Mouse (Mus musculus) midbrain, embryonic 11.5 days (tissue): ENCODE measurements around the gene Mcl1. TPM values are rescaled to one million over a fixed set of nuclear protein-coding genes. Genes with fewer than 3 reads are reported as not detected.
"Not testable (repeated sequence)": the region's sequence is repeated elsewhere in the genome, so short reads cannot be mapped to it uniquely, and the experiment has no call there.

ENCODE experiments used
- ATAC-seq: fragments of 200-750 bp; cut with Nextera tagmentation; 2 replicates; pipeline ENCODE4 v1.8.0; 2017; ENCODE audit warnings: moderate TSS enrichment, moderate library complexity; ENCODE audit not compliant: low FRiP score
- DNase-seq: peaks from one replicate; pipeline ENCODE4 v3.0.0; 2015; ENCODE audit warnings: low spot score; ENCODE audit errors: missing footprints
- H3K27ac ChIP-seq: fragments of 300-500 bp; sonication (generic); 2 replicates; pipeline ENCODE4 v1.5.1; 2014; ENCODE audit warnings: low read depth, low read length
- H3K27me3 ChIP-seq: fragments of 300-500 bp; sonication (generic); 2 replicates; pipeline ENCODE4 v1.6.1; 2014; ENCODE audit warnings: mild to moderate bottlenecking, low read length, moderate library complexity, mixed read lengths; ENCODE audit not compliant: control insufficient read depth, insufficient read depth
- H3K36me3 ChIP-seq: fragments of 300-500 bp; sonication (generic); 2 replicates; pipeline ENCODE4 v1.6.1; 2014; ENCODE audit warnings: mild to moderate bottlenecking, low read length, moderate library complexity, mixed read lengths; ENCODE audit not compliant: control insufficient read depth, insufficient read depth
- H3K4me1 ChIP-seq: fragments of 300-500 bp; sonication (generic); 2 replicates; pipeline ENCODE4 v1.6.1; 2014; ENCODE audit warnings: low read length; ENCODE audit not compliant: control insufficient read depth, insufficient read depth
- H3K4me2 ChIP-seq: fragments of 300-500 bp; sonication (generic); 2 replicates; pipeline ENCODE4 v1.6.1; 2014; ENCODE audit warnings: mild to moderate bottlenecking, moderate library complexity
- H3K4me3 ChIP-seq: fragments of 300-500 bp; sonication (generic); 2 replicates; pipeline ENCODE4 v1.5.1; 2014; ENCODE audit warnings: low read depth, low read length
- H3K9ac ChIP-seq: fragments of 300-500 bp; sonication (generic); 2 replicates; pipeline ENCODE4 v1.6.1; 2014; ENCODE audit warnings: low read length
- H3K9me3 ChIP-seq: fragments of 300-500 bp; sonication (generic); 2 replicates; pipeline ENCODE4 v1.6.1; 2016; ENCODE audit warnings: low read length; ENCODE audit not compliant: control insufficient read depth
- WGBS: fragments of 180-500 bp; shearing (Covaris S2); extraction: QIAGEN DNeasy Blood & Tissue Kit; methylation state at CpG from one replicate; pipeline ENCODE4 v1.1.7; 2014; 5-methylcytosine and 5-hydroxymethylcytosine counted together
- polyA plus RNA-seq: library from polyadenylated mRNA; unstranded; fragments of >200 nt; fragmentation: Nextera tagmentation; extraction: Ambion mirVana; gene quantifications from 2 replicates; pipeline ENCODE4 v1.2.1, GENCODE M21; 2014

Gene Mcl1
- polyA plus RNA-seq, 1 experiment from 2014 or later: 74.1 TPM

DNA sequence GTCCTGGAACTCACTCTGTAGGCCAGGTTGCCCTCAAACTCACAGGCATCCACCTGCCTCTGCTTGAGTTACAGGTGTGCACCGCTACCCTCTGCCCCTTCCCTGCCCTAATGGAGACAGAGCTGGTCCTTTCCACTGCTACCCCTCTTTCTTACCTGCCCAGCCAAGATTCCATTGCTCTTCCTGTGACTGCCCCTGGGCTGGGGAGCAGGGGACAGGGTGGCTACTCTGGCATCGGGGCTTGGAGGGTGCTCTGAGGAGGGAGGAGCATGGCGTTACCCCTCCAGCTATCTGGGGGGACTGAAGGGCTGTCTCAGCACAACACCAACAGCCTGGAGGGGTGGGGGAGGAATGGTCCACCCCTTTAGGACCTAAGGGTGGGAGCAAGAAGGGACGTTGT is 26.7 kb downstream of the Mcl1 start:
- no peak for DNase-seq
- H3K4me3 ChIP-seq: no peak overlapping the region
- no peaks in the 10 kb centered on the region for H3K27me3 ChIP-seq
- ATAC-seq: no peak
- H3K36me3 ChIP-seq: no peaks in the 10 kb centered on the region
- peaks cover 15% of the 10 kb centered on the region for H3K4me1 ChIP-seq
- WGBS: 91% methylated on average over 4 of the region's 4 CpGs
- no peak overlapping the region for H3K27ac ChIP-seq
- no peak overlapping the region for H3K4me2 ChIP-seq
- no peaks in the 10 kb centered on the region for H3K9me3 ChIP-seq
- no peak overlapping the region for H3K9ac ChIP-seq

DNA sequence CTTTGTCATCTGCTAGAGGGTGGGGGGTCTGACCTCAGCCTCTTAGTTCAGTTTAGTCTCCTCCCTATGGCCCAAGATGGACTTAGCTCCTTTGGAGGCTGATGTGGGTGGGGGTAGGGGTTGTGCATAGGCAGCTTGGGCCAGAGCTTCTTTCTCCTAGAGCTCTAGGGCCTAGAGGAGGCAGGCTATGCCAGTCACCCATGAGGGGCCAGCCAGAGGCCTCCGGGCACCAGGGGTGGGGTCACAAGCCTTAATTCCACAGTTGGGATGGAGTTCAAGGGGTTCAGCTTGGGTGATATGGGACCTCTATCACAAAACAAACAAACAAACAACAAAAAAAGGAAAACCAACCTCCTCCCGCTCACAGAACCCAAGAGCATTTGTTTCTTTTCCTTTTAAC is 27.1 kb downstream of the Mcl1 start:
- Histone ChIP-seq H3K9me3 (no peaks in the 10 kb centered on the region), H3K4me2 (no peak overlapping the region), H3K36me3 (no peaks in the 10 kb centered on the region), H3K9ac (no peak overlapping the region), H3K4me1 (peaks cover 15% of the 10 kb centered on the region), H3K27ac (no peak overlapping the region), H3K4me3 (no peak overlapping the region), H3K27me3 (no peaks in the 10 kb centered on the region)
- 81% methylated on average over 2 of the region's 2 CpGs for whole genome bisulfite sequencing
- DNase-seq: no peak
- no peak for ATAC-seq

- DNase-seq (peak; percentile 70), ATAC-seq (no peak)
- H3K27ac ChIP-seq: no peak overlapping the region
- WGBS: 37% methylated on average over 10 of the region's 10 CpGs
- no peak overlapping the region for H3K9ac ChIP-seq
- peak overlapping the region; percentile 77; the same call in 1 of the 2 replicates for H3K4me2 ChIP-seq
- H3K27me3 ChIP-seq: no peaks in the 10 kb centered on the region
- peaks cover 15% of the 10 kb centered on the region for H3K4me1 ChIP-seq
- H3K36me3 ChIP-seq: no peaks in the 10 kb centered on the region
- no peak overlapping the region for H3K4me3 ChIP-seq
- H3K9me3 ChIP-seq: no peaks in the 10 kb centered on the region
Observed at GRCm38 (mm10) chr3:95686492-95687167, 28.0 kb downstream of the Mcl1 start.

- WGBS: 5% methylated on average over 4 of the region's 4 CpGs
- ATAC-seq: peak; percentile 34; the same call in 1 of the 2 replicates
- Histone ChIP-seq H3K9ac (no peak overlapping the region), H3K9me3 (no peaks in the 10 kb centered on the region), H3K27me3 (no peaks in the 10 kb centered on the region), H3K4me2 (peak overlapping the region; percentile 77), H3K4me3 (peak overlapping the region; percentile 31; the same call in 1 of the 2 replicates), H3K4me1 (peaks cover 15% of the 10 kb centered on the region), H3K36me3 (no peaks in the 10 kb centered on the region), H3K27ac (no peak overlapping the region)
- no peak for DNase-seq
Observed at GRCm38 (mm10) chr3:95687168-95687523, 28.6 kb downstream of the Mcl1 start.

GRCm38 (mm10) chr3:95687524-95688421 is 29.2 kb downstream of the Mcl1 start, which contains the start of gene Adamtsl4:
TSS of gene Adamtsl4 (minus strand) at chr3:95687917.
- H3K9ac ChIP-seq: peak within 1 kb of the TSS; percentile 56
- H3K9me3 ChIP-seq: no peaks in the 10 kb centered on the region
- no peak within 1 kb of the TSS for H3K27ac ChIP-seq
- H3K4me3 ChIP-seq: peak within 1 kb of the TSS; percentile 31
- H3K4me2 ChIP-seq: peak within 1 kb of the TSS; percentile 77
- H3K36me3 ChIP-seq: no peaks in the 10 kb centered on the region
- DNase-seq (peak; percentile 91), ATAC-seq (peak; percentile 74)
- peaks cover 15% of the 10 kb centered on the region for H3K4me1 ChIP-seq
- WGBS: 5% methylated on average over 50 of the region's 50 CpGs
- H3K27me3 ChIP-seq: no peaks in the 10 kb centered on the region

GRCm38 (mm10) chr3:95689171-95689915 is 30.8 kb downstream of the Mcl1 start:
- Histone ChIP-seq H3K4me3 (no peak overlapping the region), H3K27me3 (no peaks in the 10 kb centered on the region), H3K4me1 (peaks cover 15% of the 10 kb centered on the region), H3K36me3 (no peaks in the 10 kb centered on the region), H3K9ac (no peak overlapping the region), H3K9me3 (no peaks in the 10 kb centered on the region), H3K27ac (no peak overlapping the region), H3K4me2 (no peak overlapping the region)
- ATAC-seq: 0 out of 2 replicates have a peak, but pooled peaks have one; percentile 25
- WGBS: 36% methylated on average over 11 of the region's 11 CpGs
- no peak for DNase-seq

DNA sequence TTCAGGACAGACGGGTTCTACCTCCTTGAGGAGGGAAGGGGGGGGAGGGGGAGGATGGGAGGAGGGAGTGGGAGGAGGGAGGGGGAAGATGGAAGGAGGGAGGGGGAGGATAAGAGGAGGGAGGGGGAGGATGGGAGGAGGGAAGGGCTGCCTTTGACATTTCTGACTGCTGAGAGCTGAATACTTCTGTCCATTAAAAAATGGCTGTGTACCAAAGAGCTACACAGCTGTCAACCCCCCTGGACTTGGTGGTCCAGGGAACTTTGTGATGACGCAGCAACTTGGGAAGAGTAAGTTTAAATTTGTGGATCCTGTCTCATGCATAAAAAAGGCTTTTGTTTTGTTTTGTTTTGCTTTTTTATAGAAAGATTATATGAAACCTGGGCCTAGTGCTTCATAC is 31.4 kb downstream of the Mcl1 start:
- H3K27me3 ChIP-seq: no peaks in the 10 kb centered on the region
- ATAC-seq: no peak
- no peak overlapping the region for H3K4me2 ChIP-seq
- H3K9me3 ChIP-seq: no peaks in the 10 kb centered on the region
- H3K27ac ChIP-seq: no peak overlapping the region
- no peak for DNase-seq
- peaks cover 15% of the 10 kb centered on the region for H3K4me1 ChIP-seq
- no peaks in the 10 kb centered on the region for H3K36me3 ChIP-seq
- WGBS: 53% methylated on average over 2 of the region's 2 CpGs
- no peak overlapping the region for H3K4me3 ChIP-seq
- no peak overlapping the region for H3K9ac ChIP-seq

GRCm38 (mm10) chr3:95690552-95690951 is 32.0 kb downstream of the Mcl1 start:
- not testable (repeated sequence) for ATAC-seq, H3K4me2 ChIP-seq, DNase-seq, H3K9ac ChIP-seq, H3K9me3 ChIP-seq, H3K27me3 ChIP-seq, H3K36me3 ChIP-seq, H3K4me3 ChIP-seq, H3K27ac ChIP-seq
- 98% methylated on average over 2 of the region's 2 CpGs for WGBS
- H3K4me1 ChIP-seq: peaks cover 15% of the 10 kb centered on the region
